ENCODE assay signal across 8 mouse cellular contexts in the genomic region with DNA sequence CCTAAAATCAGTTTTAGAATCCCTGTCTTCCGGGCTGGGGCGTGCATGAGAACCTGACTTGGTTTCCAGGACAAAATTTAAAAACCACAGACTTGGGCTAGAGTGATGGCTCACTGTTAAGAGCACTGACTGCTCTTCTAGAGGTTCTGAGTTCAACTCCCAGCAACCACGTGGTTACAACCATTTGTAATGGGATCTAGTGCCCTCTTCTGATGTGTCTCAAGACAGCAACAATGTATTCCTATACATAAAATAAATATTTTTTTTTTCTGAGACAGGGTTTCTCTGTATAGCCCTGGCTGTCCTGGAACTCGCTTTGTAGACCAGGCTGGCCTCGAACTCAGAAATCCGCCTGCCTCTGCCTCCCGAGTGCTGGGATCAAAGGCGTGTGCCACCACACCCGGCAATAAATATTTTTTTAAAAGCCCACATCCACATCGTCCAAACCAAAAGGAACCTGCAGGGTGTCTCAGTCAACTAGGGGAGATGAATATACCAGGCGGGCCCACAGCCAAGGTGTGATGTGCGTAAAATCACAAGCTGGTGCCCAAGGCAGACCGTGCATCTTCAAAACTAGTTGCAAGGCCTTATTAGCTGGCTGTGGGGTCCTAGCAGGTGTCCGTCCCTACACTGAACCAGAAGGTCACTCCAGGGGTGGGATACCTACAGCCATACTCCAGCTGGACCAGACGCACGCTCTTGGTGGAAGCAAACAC. TPM values are rescaled to one million over a fixed set of nuclear protein-coding genes. Genes with fewer than 3 reads are reported as not detected.
DNase-seq lines count a peak whose midpoint lies in the region; ATAC-seq lines count a peak whose summit lies in the region.

No protein-coding gene starts in this region.

- peaks cover 40% of the 10 kb centered on the region for H3K4me1 ChIP-seq in erythroblast, embryonic 14.5 days (ENCODE audit: control insufficient read depth)
- peaks cover 26% of the 10 kb centered on the region for H3K4me1 ChIP-seq in forebrain, embryonic 12.5 days
- H3K4me1 ChIP-seq in liver, embryonic 13.5 days (replicated peaks), result peaks cover 34% of the 10 kb centered on the region

- no peaks in the 10 kb centered on the region for H3K27me3 ChIP-seq in erythroblast, embryonic 14.5 days (ENCODE audit: control insufficient read depth)
- no peaks in the 10 kb centered on the region for H3K27me3 ChIP-seq in forebrain, embryonic 12.5 days
- no peaks in the 10 kb centered on the region for H3K27me3 ChIP-seq in liver, embryonic 13.5 days

- peak overlapping the region; percentile 67 for H3K4me3 ChIP-seq in erythroblast, embryonic 14.5 days (replicated peaks)
- peak overlapping the region; percentile 77 for H3K4me3 ChIP-seq in forebrain, embryonic 12.5 days (replicated peaks)
- H3K4me3 ChIP-seq in liver, embryonic 13.5 days (replicated peaks), result peak overlapping the region; percentile 75

- peak overlapping the region; percentile 78 for H3K9ac ChIP-seq in forebrain, embryonic 12.5 days
- peak overlapping the region; percentile 82 for H3K9ac ChIP-seq in liver, embryonic 13.5 days

- H3K27ac ChIP-seq in forebrain, embryonic 12.5 days, result peak overlapping the region; percentile 65; the same call in 1 of the 2 replicates
- peak overlapping the region; percentile 83 for H3K27ac ChIP-seq in liver, embryonic 13.5 days

- peak; percentile 55 for DNase-seq in 3T3-L1 (ENCODE audit: low read depth, low spot score)
- DNase-seq in liver, embryonic 13.5 days, result no peak
- DNase-seq in ovary, postnatal 14 days (ENCODE audit: low spot score), result no peak
- no peak for DNase-seq in adrenal gland, adult 8-10 months
- no peak for DNase-seq in left cerebral cortex, adult 9 months (ENCODE audit: low spot score in 2 of 2)

- no peaks in the 10 kb centered on the region for H3K9me3 ChIP-seq in erythroblast, embryonic 14.5 days (ENCODE audit: control insufficient read depth, low read length)
- H3K9me3 ChIP-seq in forebrain, embryonic 12.5 days, result no peaks in the 10 kb centered on the region
- no peaks in the 10 kb centered on the region for H3K9me3 ChIP-seq in liver, embryonic 13.5 days (replicated peaks)

- peak overlapping the region; percentile 100 for H3K4me2 ChIP-seq in forebrain, embryonic 12.5 days
- H3K4me2 ChIP-seq in liver, embryonic 13.5 days, result peak overlapping the region; percentile 97

- H3K36me3 ChIP-seq in erythroblast, embryonic 14.5 days (ENCODE audit: control insufficient read depth), result peaks cover 36% of the 10 kb centered on the region
- H3K36me3 ChIP-seq in forebrain, embryonic 12.5 days (replicated peaks), result peaks cover 22% of the 10 kb centered on the region
- H3K36me3 ChIP-seq in liver, embryonic 13.5 days, result peaks cover 18% of the 10 kb centered on the region

- no peak for ATAC-seq in erythroblast, adult 5-6 weeks (replicated peaks; ENCODE audit: low FRiP score, poor library complexity, severe bottlenecking)
- no peak for ATAC-seq in forebrain, embryonic 12.5 days (ENCODE audit: low FRiP score)
- no peak for ATAC-seq in liver, embryonic 13.5 days (ENCODE audit: low read depth)

- 66% methylated on average over 16 of the region's 16 CpGs for WGBS in forebrain, embryonic 12.5 days
- WGBS in liver, embryonic 13.5 days (ENCODE audit: insufficient replicate concordance), result 60% methylated on average over 16 of the region's 16 CpGs

RNA-seq across cellular contexts. Expression of a gene that starts 0.5 kb away (rescaled TPM):
- polyA plus RNA-seq in erythroblast, embryonic 14.5 days (2012), result 6.9 and 7.3 TPM in 2 replicates
- total RNA-seq in erythroblast, adult 5-6 weeks (2015; ENCODE audit: low replicate concordance), result 26.8 and 36.1 TPM in 2 replicates
- 33.5 and 39.9 TPM in 2 replicates for total RNA-seq in erythroblast, adult 5-6 weeks (2017; ENCODE audit: low replicate concordance)
- 85.8 and 88.3 TPM in 2 replicates for polyA plus RNA-seq in forebrain, embryonic 12.5 days (2016; fragmentation: Nextera tagmentation; extraction: Ambion mirVana)
- 65.4 and 69.2 TPM in 2 replicates for polyA plus RNA-seq in liver, embryonic 13.5 days (2015; fragmentation: Nextera tagmentation; extraction: Ambion mirVana)
- total RNA-seq in adrenal gland, adult 8-10 months (2022), result 100 to 1,000 TPM; 103 to 166 (median 137) TPM

RNA-seq across cellular contexts. Expression of a gene that starts 1.1 kb away (rescaled TPM):
- polyA plus RNA-seq in erythroblast, embryonic 14.5 days (2012), result 0.10 and 0.14 TPM in 2 replicates
- not detected in 2 replicates for total RNA-seq in erythroblast, adult 5-6 weeks (2015; ENCODE audit: low replicate concordance)
- 1.4 TPM in 1 of 2 replicates, not detected in the other for total RNA-seq in erythroblast, adult 5-6 weeks (2017; ENCODE audit: low replicate concordance)
- 4.2 and 4.6 TPM in 2 replicates for polyA plus RNA-seq in forebrain, embryonic 12.5 days (2016; fragmentation: Nextera tagmentation; extraction: Ambion mirVana)
- 2.4 and 2.5 TPM in 2 replicates for polyA plus RNA-seq in liver, embryonic 13.5 days (2015; fragmentation: Nextera tagmentation; extraction: Ambion mirVana)
- total RNA-seq in adrenal gland, adult 8-10 months (2022), result 1 to 10 TPM in 3 of 4 experiments, under 1 TPM in 1; 0.90 to 4.9 (median 3.1) TPM

RNA-seq across cellular contexts. Expression of a gene that starts 3.9 kb away (rescaled TPM):
- polyA plus RNA-seq in erythroblast, embryonic 14.5 days (2012), result not detected in 2 replicates
- not detected in 2 replicates for total RNA-seq in erythroblast, adult 5-6 weeks (2015; ENCODE audit: low replicate concordance)
- total RNA-seq in erythroblast, adult 5-6 weeks (2017; ENCODE audit: low replicate concordance), result not detected in 2 replicates
- not detected in 2 replicates for polyA plus RNA-seq in forebrain, embryonic 12.5 days (2016; fragmentation: Nextera tagmentation; extraction: Ambion mirVana)
- not detected in 2 replicates for polyA plus RNA-seq in liver, embryonic 13.5 days (2015; fragmentation: Nextera tagmentation; extraction: Ambion mirVana)
- under 1 TPM in 2 of 4 experiments, not detected in 2; 0.51 to 0.86 TPM for total RNA-seq in adrenal gland, adult 8-10 months (2022)

RNA-seq across cellular contexts. Expression of a gene that starts 9.7 kb away (rescaled TPM):
- 0.69 and 0.71 TPM in 2 replicates for polyA plus RNA-seq in erythroblast, embryonic 14.5 days (2012)
- total RNA-seq in erythroblast, adult 5-6 weeks (2015; ENCODE audit: low replicate concordance), result 1.5 and 2.1 TPM in 2 replicates
- total RNA-seq in erythroblast, adult 5-6 weeks (2017; ENCODE audit: low replicate concordance), result 0.60 and 1.1 TPM in 2 replicates
- 21.4 and 25.7 TPM in 2 replicates for polyA plus RNA-seq in forebrain, embryonic 12.5 days (2016; fragmentation: Nextera tagmentation; extraction: Ambion mirVana)
- polyA plus RNA-seq in liver, embryonic 13.5 days (2015; fragmentation: Nextera tagmentation; extraction: Ambion mirVana), result 6.2 and 6.9 TPM in 2 replicates
- 10 to 100 TPM; 11.1 to 15.3 (median 13.4) TPM for total RNA-seq in adrenal gland, adult 8-10 months (2022)

RNA-seq across cellular contexts. Expression of a gene that starts 25.3 kb away (rescaled TPM):
- polyA plus RNA-seq in erythroblast, embryonic 14.5 days (2012), result 0.32 and 0.70 TPM in 2 replicates
- 0.58 and 0.84 TPM in 2 replicates for total RNA-seq in erythroblast, adult 5-6 weeks (2015; ENCODE audit: low replicate concordance)
- total RNA-seq in erythroblast, adult 5-6 weeks (2017; ENCODE audit: low replicate concordance), result 1.8 and 3.3 TPM in 2 replicates
- 39.0 and 40.4 TPM in 2 replicates for polyA plus RNA-seq in forebrain, embryonic 12.5 days (2016; fragmentation: Nextera tagmentation; extraction: Ambion mirVana)
- 7.7 and 8.3 TPM in 2 replicates for polyA plus RNA-seq in liver, embryonic 13.5 days (2015; fragmentation: Nextera tagmentation; extraction: Ambion mirVana)
- total RNA-seq in adrenal gland, adult 8-10 months (2022), result 10 to 100 TPM; 26.0 to 57.3 (median 35.5) TPM
